Mouse (Mus musculus) midbrain, postnatal 0 days (tissue): ENCODE results near the gene Dph3. TPM values are rescaled to one million over a fixed set of nuclear protein-coding genes. Genes with fewer than 3 reads are reported as not detected.
"Not testable (repeated sequence)": the region's sequence is repeated elsewhere in the genome, so short reads cannot be mapped to it uniquely, and the experiment has no call there.

Experiments
- ATAC-seq: fragments of 200-750 bp; cut with Nextera tagmentation; 2 replicates; pipeline ENCODE4 v1.8.0; 2017; ENCODE audit warnings: moderate number of reproducible peaks, mild to moderate bottlenecking, moderate TSS enrichment, moderate library complexity; ENCODE audit not compliant: low FRiP score
- DNase-seq: peaks from one replicate; pipeline ENCODE4 v3.0.0-alpha.2; 2015; ENCODE audit warnings: low spot score
- H3K27ac ChIP-seq: fragments of 300-500 bp; sonication (generic); 2 replicates; pipeline ENCODE4 v1.5.1; 2014; ENCODE audit warnings: low read depth, mild to moderate bottlenecking, low read length, mixed read lengths
- H3K27me3 ChIP-seq: fragments of 300-500 bp; sonication (generic); 2 replicates; pipeline ENCODE4 v1.6.1; 2014; ENCODE audit warnings: low read length, control low read depth, mixed read lengths; ENCODE audit not compliant: insufficient read depth
- H3K36me3 ChIP-seq: fragments of 300-500 bp; sonication (generic); 2 replicates; pipeline ENCODE4 v1.6.1; 2014; ENCODE audit warnings: low read length, control low read depth, mixed read lengths; ENCODE audit not compliant: insufficient read depth
- H3K4me1 ChIP-seq: fragments of 300-500 bp; sonication (generic); 2 replicates; pipeline ENCODE4 v1.6.1; 2014; ENCODE audit warnings: mild to moderate bottlenecking, control low read depth, antibody characterized with exemption, low read length, mixed read lengths; ENCODE audit not compliant: insufficient read depth
- H3K4me2 ChIP-seq: fragments of 300-500 bp; sonication (generic); 2 replicates; pipeline ENCODE4 v1.6.1; 2014; ENCODE audit warnings: low read depth, mild to moderate bottlenecking, low read length, mixed read lengths; ENCODE audit not compliant: poor library complexity, severe bottlenecking
- H3K4me3 ChIP-seq: fragments of 300-500 bp; sonication (generic); 2 replicates; pipeline ENCODE4 v1.5.1; 2014; ENCODE audit warnings: low read depth, mild to moderate bottlenecking, low read length, moderate library complexity
- H3K9ac ChIP-seq: fragments of 300-500 bp; sonication (generic); replicated peaks from 2 replicates; pipeline ENCODE4 v1.6.1; 2014; ENCODE audit warnings: mild to moderate bottlenecking, low read length, moderate library complexity, mixed read lengths; ENCODE audit not compliant: poor library complexity, severe bottlenecking
- H3K9me3 ChIP-seq: fragments of 300-500 bp; sonication (generic); 2 replicates; pipeline ENCODE4 v1.6.1; 2016; ENCODE audit warnings: low read length, control low read depth
- CTCF ChIP-seq: IDR thresholded peaks from 2 replicates; pipeline ENCODE4 v1.5.1; 2016; ENCODE audit warnings: antibody characterized with exemption, mild to moderate bottlenecking
- WGBS: fragments of 180-500 bp; shearing (Covaris S2); extraction: QIAGEN DNeasy Blood & Tissue Kit; methylation state at CpG from one replicate; pipeline ENCODE4 v1.1.7; 2014; 5-methylcytosine and 5-hydroxymethylcytosine counted together
- polyA plus RNA-seq: library from polyadenylated mRNA; unstranded; fragments of >200 nt; fragmentation: Nextera tagmentation; extraction: Ambion mirVana; gene quantifications from 2 replicates; pipeline ENCODE4 v1.2.1, GENCODE M21; 2015
- total RNA-seq: library from RNA; depleted of rRNA; stranded (reverse); fragments of >200 nt; gene quantifications from 2 replicates; pipeline ENCODE4 v1.2.3, GENCODE M21; 2014; rRNA removed

Gene Dph3
- total RNA-seq (45.7 and 52.2 TPM in 2 replicates), polyA plus RNA-seq (71.1 and 76.0 TPM in 2 replicates)

DNA sequence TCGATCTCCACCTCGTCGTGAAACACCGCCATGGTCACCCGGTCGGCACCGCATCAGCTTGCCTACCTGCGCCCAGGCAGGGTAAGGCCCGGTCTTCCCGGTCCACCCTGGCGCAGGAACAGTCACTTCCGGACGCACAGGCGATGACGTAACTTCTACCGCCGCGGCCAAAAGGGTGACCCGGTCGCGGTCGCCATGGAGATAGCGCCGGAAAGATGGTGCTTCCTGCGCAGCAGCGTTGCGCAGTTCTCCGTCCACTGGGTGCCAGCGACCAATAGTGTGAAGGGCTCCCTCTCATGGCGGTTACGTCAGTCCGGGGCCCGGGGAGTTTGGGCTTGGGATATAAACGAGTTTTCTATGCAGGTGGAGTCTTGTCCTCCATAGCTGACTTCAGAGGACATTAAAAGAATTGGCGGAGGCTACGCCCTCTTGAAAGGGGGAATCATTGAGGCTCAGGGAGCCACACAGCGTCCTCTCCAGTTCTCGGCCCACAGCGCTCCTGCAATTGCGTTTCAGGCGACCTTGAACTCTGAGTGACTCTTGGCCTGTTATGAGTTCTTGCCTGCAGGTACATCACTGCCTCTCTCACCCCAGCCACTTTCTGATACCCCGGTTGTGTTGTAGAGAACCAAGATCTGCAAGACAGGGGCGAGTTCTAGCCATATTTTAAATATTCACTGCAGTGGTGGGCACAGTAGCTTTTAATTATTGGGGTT is at the start of gene Dph3:
TSS of gene Dph3 (minus strand) at position 244 of the 716 bp plus-strand sequence.
- DNase-seq (peak; percentile 98), ATAC-seq (peak; percentile 96)
- Histone ChIP-seq H3K27me3 (no peaks in the 10 kb centered on the region), H3K4me1 (0 out of 2 replicates have a peak, but pooled peaks cover 5% of the 10 kb centered on the region), H3K27ac (peak within 1 kb of the TSS; percentile 68), H3K9ac (peak within 1 kb of the TSS; percentile 65), H3K36me3 (peaks cover 14% of the 10 kb centered on the region), H3K9me3 (no peaks in the 10 kb centered on the region), H3K4me3 (peak within 1 kb of the TSS; percentile 43), H3K4me2 (peak within 1 kb of the TSS; percentile 72)
- peak; percentile 74 for TF ChIP-seq CTCF
- whole genome bisulfite sequencing, result under 1% methylated on average over 43 of the region's 43 CpGs

DNA sequence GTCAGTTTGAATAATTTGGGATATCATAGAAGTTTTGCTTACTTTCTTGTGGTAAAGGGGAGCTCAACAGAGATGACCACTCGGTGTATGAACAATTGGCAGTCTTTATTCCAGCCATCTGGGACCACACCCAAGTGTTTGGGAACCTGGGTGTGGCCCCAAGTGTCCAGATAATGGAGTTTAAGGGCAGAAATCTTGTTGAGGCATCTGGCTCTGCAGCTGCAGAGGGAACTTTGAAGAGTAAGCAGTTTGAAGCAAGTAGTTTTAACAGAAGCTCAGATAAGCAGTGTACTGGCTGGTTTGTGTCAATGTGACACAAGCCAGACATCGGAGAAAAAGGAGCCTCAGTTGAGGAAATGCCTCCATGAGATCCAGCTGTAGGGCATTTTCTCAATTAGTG is 48.8 kb upstream of the Dph3 start:
- H3K9me3 ChIP-seq, result no peaks in the 10 kb centered on the region
- H3K4me3 ChIP-seq, result no peak overlapping the region
- WGBS, result 75% methylated on average over 2 of the region's 2 CpGs
- H3K9ac ChIP-seq, result no peak overlapping the region
- H3K36me3 ChIP-seq, result no peaks in the 10 kb centered on the region
- no peaks in the 10 kb centered on the region for H3K4me1 ChIP-seq
- no peak for TF ChIP-seq CTCF
- H3K27ac ChIP-seq, result no peak overlapping the region
- DNase-seq, result no peak
- no peak overlapping the region for H3K4me2 ChIP-seq
- no peak for ATAC-seq
- H3K27me3 ChIP-seq, result no peaks in the 10 kb centered on the region

DNA sequence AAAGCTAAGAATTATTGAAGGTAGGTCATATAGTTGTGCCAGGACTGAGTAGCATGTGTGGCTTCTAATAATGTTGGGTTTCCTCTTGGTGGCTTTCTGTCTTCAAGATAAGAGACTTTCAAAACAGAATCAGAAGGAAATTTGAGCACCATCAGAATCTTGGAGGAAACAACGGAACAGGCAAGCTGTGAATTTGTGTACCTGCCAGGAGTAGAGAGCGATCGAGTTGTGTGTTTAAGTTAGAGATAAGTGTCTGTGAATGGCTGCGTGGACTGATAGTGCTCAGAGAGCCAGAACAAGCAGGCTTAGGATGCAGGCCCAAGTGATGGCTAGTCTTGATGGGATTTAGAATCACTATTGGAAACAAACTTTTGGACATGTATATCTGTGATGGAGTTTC is 46.3 kb upstream of the Dph3 start:
- no peaks in the 10 kb centered on the region for H3K36me3 ChIP-seq
- ATAC-seq (no peak), DNase-seq (no peak)
- no peaks in the 10 kb centered on the region for H3K27me3 ChIP-seq
- H3K4me3 ChIP-seq, result no peak overlapping the region
- H3K4me2 ChIP-seq, result no peak overlapping the region
- no peak for TF ChIP-seq CTCF
- 86% methylated on average over 4 of the region's 4 CpGs for WGBS
- no peaks in the 10 kb centered on the region for H3K9me3 ChIP-seq
- H3K27ac ChIP-seq, result no peak overlapping the region
- no peak overlapping the region for H3K9ac ChIP-seq
- no peaks in the 10 kb centered on the region for H3K4me1 ChIP-seq

DNA sequence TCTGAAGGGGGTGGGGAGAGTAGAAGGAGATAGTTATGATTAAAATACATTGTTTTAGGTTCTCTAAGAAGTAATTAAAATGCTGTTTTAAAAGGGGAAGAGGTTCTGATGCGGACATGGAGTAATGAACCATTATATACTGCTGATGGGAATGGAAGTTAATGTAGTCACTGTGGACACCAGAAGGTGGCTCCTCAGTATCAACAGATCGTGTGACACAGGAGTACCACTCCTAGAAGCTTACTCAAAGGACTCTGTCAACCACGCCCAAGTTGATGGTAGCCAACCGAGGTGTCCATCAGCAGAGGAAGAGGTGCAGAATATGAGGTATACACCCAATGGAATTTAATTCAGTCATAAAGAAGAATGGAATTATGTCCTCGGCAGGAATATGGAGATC is 42.9 kb upstream of the Dph3 start:
- Histone ChIP-seq H3K27me3 (no peaks in the 10 kb centered on the region), H3K4me2 (no peak overlapping the region), H3K27ac (no peak overlapping the region), H3K4me1 (no peaks in the 10 kb centered on the region), H3K9me3 (no peaks in the 10 kb centered on the region), H3K4me3 (no peak overlapping the region), H3K36me3 (no peaks in the 10 kb centered on the region), H3K9ac (no peak overlapping the region)
- ATAC-seq, result no peak
- no peak for TF ChIP-seq CTCF
- DNase-seq, result no peak
- WGBS, result 85% methylated on average over 5 of the region's 5 CpGs

DNA sequence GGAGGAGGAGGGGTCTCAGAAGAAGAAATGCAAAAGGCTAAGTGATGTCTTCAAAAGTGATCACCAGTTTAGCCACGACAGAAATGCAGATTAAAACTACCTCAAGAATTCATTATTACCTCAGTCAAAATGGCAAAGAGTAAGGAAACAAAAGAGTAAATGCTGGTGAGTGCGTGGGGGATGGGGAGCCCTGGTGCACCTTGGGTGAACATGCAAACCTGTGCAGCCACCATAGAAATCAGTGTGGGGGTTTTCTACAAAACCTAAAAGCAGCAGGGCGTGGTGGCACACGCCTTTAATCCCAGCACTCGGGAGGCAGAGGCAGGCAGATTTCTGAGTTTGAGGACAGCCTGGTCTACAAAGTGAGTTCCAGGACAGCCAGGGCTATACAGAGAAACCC is 39.7 kb upstream of the Dph3 start:
- WGBS, result 78% methylated on average over 5 of the region's 5 CpGs
- not testable (repeated sequence) for H3K4me3 ChIP-seq, ATAC-seq, H3K27ac ChIP-seq, H3K4me1 ChIP-seq, H3K9me3 ChIP-seq, H3K36me3 ChIP-seq, DNase-seq, H3K4me2 ChIP-seq, H3K27me3 ChIP-seq, H3K9ac ChIP-seq

DNA sequence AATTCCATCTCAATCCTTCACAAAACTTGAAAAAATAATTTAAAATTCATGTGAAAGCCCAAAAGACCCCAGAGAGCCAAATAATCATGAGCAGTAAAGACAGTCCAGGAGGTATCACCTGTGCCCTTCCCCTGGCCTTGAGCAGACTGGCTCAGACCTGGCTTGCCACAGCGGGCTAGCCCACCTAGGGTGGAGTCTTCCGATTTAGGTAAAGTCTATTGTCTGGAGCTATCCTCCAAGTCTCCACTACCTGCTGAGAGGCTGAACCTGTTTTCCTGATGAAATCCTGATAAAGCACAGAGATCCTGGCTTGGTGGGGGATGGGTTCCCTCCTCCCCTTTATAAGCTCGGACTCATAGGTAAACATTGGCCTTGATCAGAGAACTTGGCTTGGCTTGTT is 38.7 kb upstream of the Dph3 start:
- no peaks in the 10 kb centered on the region for H3K4me1 ChIP-seq
- H3K27me3 ChIP-seq, result no peaks in the 10 kb centered on the region
- H3K9me3 ChIP-seq, result no peaks in the 10 kb centered on the region
- no peak overlapping the region for H3K4me2 ChIP-seq
- H3K4me3 ChIP-seq, result no peak overlapping the region
- H3K36me3 ChIP-seq, result no peaks in the 10 kb centered on the region
- ATAC-seq (no peak), DNase-seq (no peak)
- TF ChIP-seq CTCF, result no peak
- H3K9ac ChIP-seq, result no peak overlapping the region
- H3K27ac ChIP-seq, result no peak overlapping the region
- WGBS, result 77% methylated on average over 3 of the region's 3 CpGs
